Comparison of ENCODE assay signal across 14 mouse cellular contexts in genomic region chr15:102310074-102310845, GRCm38 (mm10). TPM values are rescaled to one million over a fixed set of nuclear protein-coding genes. Genes with fewer than 3 reads are reported as not detected.
DNase-seq lines count a peak whose midpoint lies in the region; ATAC-seq lines count a peak whose summit lies in the region.
"Had no signal": no experiment of that assay in that cellular context is flagged by ENCODE, and none has a peak within 500 bp of the region (broad histone marks: within the 10 kb centered on the region; RNA-seq: fewer than 3 reads in every experiment).

No protein-coding gene starts in this region.

- H3K4me1 ChIP-seq in midbrain, embryonic 16.5 days (ENCODE audit: control insufficient read depth, insufficient read depth, low read length): no peaks in the 10 kb centered on the region
- H3K4me1 ChIP-seq in hindbrain, embryonic 14.5 days (replicated peaks; ENCODE audit: control insufficient read depth, insufficient read depth, low read length): no peaks in the 10 kb centered on the region
- H3K4me1 ChIP-seq: neural tube, embryonic 12.5 days had no signal

- H3K9me3 ChIP-seq in midbrain, embryonic 16.5 days (replicated peaks; ENCODE audit: control insufficient read depth, low read length, poor library complexity, severe bottlenecking): no peaks in the 10 kb centered on the region
- no peaks in the 10 kb centered on the region for H3K9me3 ChIP-seq in hindbrain, embryonic 14.5 days (ENCODE audit: control insufficient read depth, low read length)
- H3K9me3 ChIP-seq: neural tube, embryonic 12.5 days had no signal

- no peak overlapping the region for H3K4me3 ChIP-seq in midbrain, embryonic 16.5 days (ENCODE audit: low read depth, low read length)
- no peak overlapping the region for H3K4me3 ChIP-seq in hindbrain, embryonic 14.5 days (replicated peaks; ENCODE audit: low read length)
- H3K4me3 ChIP-seq: erythroblast, embryonic 14.5 days; neural tube, embryonic 12.5 days had no signal

- H3K27me3 ChIP-seq in midbrain, embryonic 16.5 days (ENCODE audit: control insufficient read depth, insufficient read depth, low read depth, low read length): no peaks in the 10 kb centered on the region
- H3K27me3 ChIP-seq in hindbrain, embryonic 14.5 days (ENCODE audit: control insufficient read depth, insufficient read depth, low read length): no peaks in the 10 kb centered on the region
- H3K27me3 ChIP-seq: neural tube, embryonic 12.5 days had no signal

- no peak overlapping the region for H3K4me2 ChIP-seq in midbrain, embryonic 16.5 days (ENCODE audit: low read length)
- H3K4me2 ChIP-seq in hindbrain, embryonic 14.5 days (replicated peaks): no peak overlapping the region
- H3K4me2 ChIP-seq: neural tube, embryonic 12.5 days had no signal

- 90% methylated on average over 10 of the region's 10 CpGs for WGBS in midbrain, embryonic 16.5 days
- WGBS in hindbrain, embryonic 14.5 days: 89% methylated on average over 10 of the region's 10 CpGs

- H3K9ac ChIP-seq in midbrain, embryonic 16.5 days (ENCODE audit: low read depth, low read length): no peak overlapping the region
- H3K9ac ChIP-seq in hindbrain, embryonic 14.5 days: no peak overlapping the region
- H3K9ac ChIP-seq: neural tube, embryonic 12.5 days had no signal

- peak; percentile 71 for DNase-seq in adrenal gland, adult 2 months
- peak; percentile 63 for DNase-seq in adrenal gland, postnatal 25 days
- peak; percentile 67 for DNase-seq in heart, postnatal 36 days
- DNase-seq in kidney, postnatal 4 days: peak; percentile 87 to 88
- no peak for DNase-seq in hindbrain, embryonic 14.5 days (ENCODE audit: low spot score)
- no peak for DNase-seq in left cerebral cortex, adult 18-20 months (ENCODE audit: low spot score in 2 of 2)
- DNase-seq in cerebellum, adult 18-20 months: no peak

- no peak for ATAC-seq in midbrain, embryonic 16.5 days
- ATAC-seq in hindbrain, embryonic 14.5 days (ENCODE audit: low FRiP score): no peak

- peaks cover 3% of the 10 kb centered on the region; the same call in 1 of the 2 replicates for H3K36me3 ChIP-seq in midbrain, embryonic 16.5 days (ENCODE audit: control insufficient read depth, insufficient read depth, low read length)
- peaks cover 11% of the 10 kb centered on the region; the same call in 1 of the 2 replicates for H3K36me3 ChIP-seq in hindbrain, embryonic 14.5 days (replicated peaks; ENCODE audit: control insufficient read depth, insufficient read depth)

- no peak overlapping the region for H3K27ac ChIP-seq in midbrain, embryonic 16.5 days (ENCODE audit: low read length)
- no peak overlapping the region for H3K27ac ChIP-seq in hindbrain, embryonic 14.5 days
- H3K27ac ChIP-seq: neural tube, embryonic 12.5 days had no signal

- intact Hi-C loops in heart, postnatal 36 days (cut with DNase I): no loop called here

RNA-seq across cellular contexts. Expression of gene Espl1, which starts 14.2 kb away (rescaled TPM):
- total RNA-seq in adrenal gland, adult 2 months (2021): 1 to 10 TPM in 1 of 2 experiments, under 1 TPM in 1; 0.86 to 2.5 TPM
- 1.8 and 2.2 TPM in 2 replicates for polyA plus RNA-seq in adrenal gland, adult 2 months (2012; rRNA removed)
- 4.1 and 6.3 TPM in 2 replicates for total RNA-seq in adrenal gland, postnatal 25 days (2021)
- total RNA-seq in heart, postnatal 36 days (2021): 1 to 10 TPM; 1.0 to 2.1 TPM
- 4.0 and 4.7 TPM in 2 replicates for polyA plus RNA-seq in midbrain, embryonic 16.5 days (2015; fragmentation: Nextera tagmentation; extraction: Ambion mirVana)
- 6.8 and 7.0 TPM in 2 replicates for polyA plus RNA-seq in hindbrain, embryonic 14.5 days (2014; fragmentation: Nextera tagmentation; extraction: Ambion mirVana)
- 1 to 10 TPM in 1 of 2 experiments, under 1 TPM in 1; 0.77 to 1.4 TPM for total RNA-seq in left cerebral cortex, adult 18-20 months (2021)

RNA-seq across cellular contexts. Expression of gene Pfdn5, which starts 15.7 kb away (rescaled TPM):
- total RNA-seq in adrenal gland, adult 2 months (2021): 100 to 1,000 TPM; 416 to 441 TPM
- polyA plus RNA-seq in adrenal gland, adult 2 months (2012; rRNA removed): 19.1 and 19.8 TPM in 2 replicates
- total RNA-seq in adrenal gland, postnatal 25 days (2021): 379 TPM in 2 replicates
- 100 to 1,000 TPM; 308 to 311 TPM for total RNA-seq in heart, postnatal 36 days (2021)
- polyA plus RNA-seq in midbrain, embryonic 16.5 days (2015; fragmentation: Nextera tagmentation; extraction: Ambion mirVana): 479 TPM in 2 replicates
- polyA plus RNA-seq in hindbrain, embryonic 14.5 days (2014; fragmentation: Nextera tagmentation; extraction: Ambion mirVana): 518 and 626 TPM in 2 replicates
- total RNA-seq in left cerebral cortex, adult 18-20 months (2021): 100 to 1,000 TPM; 467 to 479 TPM

RNA-seq across cellular contexts. Expression of gene Myg1, which starts 21.2 kb away (rescaled TPM):
- 10 to 100 TPM; 54.1 to 60.3 TPM for total RNA-seq in adrenal gland, adult 2 months (2021)
- 73.3 and 77.5 TPM in 2 replicates for polyA plus RNA-seq in adrenal gland, adult 2 months (2012; rRNA removed)
- total RNA-seq in adrenal gland, postnatal 25 days (2021): 72.4 and 77.8 TPM in 2 replicates
- 10 to 100 TPM; 17.7 to 22.7 TPM for total RNA-seq in heart, postnatal 36 days (2021)
- 89.1 and 91.2 TPM in 2 replicates for polyA plus RNA-seq in midbrain, embryonic 16.5 days (2015; fragmentation: Nextera tagmentation; extraction: Ambion mirVana)
- 77.4 and 78.4 TPM in 2 replicates for polyA plus RNA-seq in hindbrain, embryonic 14.5 days (2014; fragmentation: Nextera tagmentation; extraction: Ambion mirVana)
- 10 to 100 TPM; 55.5 to 61.0 TPM for total RNA-seq in left cerebral cortex, adult 18-20 months (2021)

RNA-seq across cellular contexts. Expression of gene Mfsd5, which starts 31.0 kb away (rescaled TPM):
- total RNA-seq in adrenal gland, adult 2 months (2021): 10 to 100 TPM; 38.2 to 46.3 TPM
- polyA plus RNA-seq in adrenal gland, adult 2 months (2012; rRNA removed): 99.6 and 108 TPM in 2 replicates
- 36.3 and 36.7 TPM in 2 replicates for total RNA-seq in adrenal gland, postnatal 25 days (2021)
- total RNA-seq in heart, postnatal 36 days (2021): 10 to 100 TPM; 18.1 to 19.4 TPM
- polyA plus RNA-seq in midbrain, embryonic 16.5 days (2015; fragmentation: Nextera tagmentation; extraction: Ambion mirVana): 58.7 and 59.8 TPM in 2 replicates
- polyA plus RNA-seq in hindbrain, embryonic 14.5 days (2014; fragmentation: Nextera tagmentation; extraction: Ambion mirVana): 60.6 and 61.8 TPM in 2 replicates
- 10 to 100 TPM; 42.8 to 44.5 TPM for total RNA-seq in left cerebral cortex, adult 18-20 months (2021)

RNA-seq across cellular contexts. Expression of gene Gm9918, which starts 39.9 kb away (rescaled TPM):
- total RNA-seq in adrenal gland, adult 2 months (2021): not detected
- polyA plus RNA-seq in adrenal gland, adult 2 months (2012; rRNA removed): 0.47 and 0.87 TPM in 2 replicates
- 0.15 TPM in 1 of 2 replicates, not detected in the other for total RNA-seq in adrenal gland, postnatal 25 days (2021)
- total RNA-seq in heart, postnatal 36 days (2021): not detected
- polyA plus RNA-seq in midbrain, embryonic 16.5 days (2015; fragmentation: Nextera tagmentation; extraction: Ambion mirVana): not detected in 2 replicates
- polyA plus RNA-seq in hindbrain, embryonic 14.5 days (2014; fragmentation: Nextera tagmentation; extraction: Ambion mirVana): not detected in 2 replicates
- not detected for total RNA-seq in left cerebral cortex, adult 18-20 months (2021)
- total RNA-seq: gastrocnemius, postnatal 36 days; layer of hippocampus, postnatal 10 days; megakaryocyte progenitor cell, adult 5-6 weeks had no signal
- polyA plus RNA-seq: erythroblast, embryonic 14.5 days; spleen, adult 2 months had no signal

Comparison
In these comparisons a context has a peak if more than half of its experiments do, and no peak if none do; other contexts are left out.
1. DNase-seq: peak in adrenal gland, adult 2 months (single experiment), adrenal gland, postnatal 25 days (single experiment), heart, postnatal 36 days (2 of 2) and kidney, postnatal 4 days (2 of 2); none in hindbrain, embryonic 14.5 days (single experiment), left cerebral cortex, adult 18-20 months (0 of 2) and cerebellum, adult 18-20 months (0 of 2).